Comparison of ENCODE assay signal across 15 mouse cellular contexts in genomic region chr19:20792811-20793210, GRCm38 (mm10).
DNase-seq lines count a peak whose midpoint lies in the region; ATAC-seq lines count a peak whose summit lies in the region.
"Had no signal": no experiment of that assay in that cellular context is flagged by ENCODE, and none has a peak within 500 bp of the region (broad histone marks: within the 10 kb centered on the region; RNA-seq: fewer than 3 reads in every experiment).

No protein-coding gene starts in this region.

- H3K36me3 ChIP-seq in forebrain, embryonic 13.5 days (ENCODE audit: poor library complexity, severe bottlenecking) = no peaks in the 10 kb centered on the region
- H3K36me3 ChIP-seq in forebrain, embryonic 10.5 days (replicated peaks) = no peaks in the 10 kb centered on the region
- no peaks in the 10 kb centered on the region for H3K36me3 ChIP-seq in midbrain, embryonic 14.5 days (ENCODE audit: control insufficient read depth, insufficient read depth, low read length)
- H3K36me3 ChIP-seq in midbrain, embryonic 15.5 days (replicated peaks) = no peaks in the 10 kb centered on the region
- no peaks in the 10 kb centered on the region for H3K36me3 ChIP-seq in hindbrain, embryonic 16.5 days (ENCODE audit: control insufficient read depth, insufficient read depth, low read length)
- H3K36me3 ChIP-seq: G1E; intestine, embryonic 15.5 days; liver, embryonic 12.5 days; stomach, embryonic 15.5 days had no signal

- peak; percentile 54; the same call in 1 of the 2 replicates for ATAC-seq in forebrain, embryonic 13.5 days
- no peak for ATAC-seq in midbrain, embryonic 14.5 days (ENCODE audit: low FRiP score, low TSS enrichment)
- no peak for ATAC-seq in midbrain, embryonic 15.5 days (replicated peaks)
- ATAC-seq in hindbrain, embryonic 16.5 days = peak; percentile 61; the same call in 1 of the 2 replicates
- ATAC-seq: activated CD4-positive, CD25-positive, alpha-beta regulatory T cell, adult 4 months; intestine, embryonic 15.5 days; liver, embryonic 12.5 days had no signal

- H3K27me3 ChIP-seq in forebrain, embryonic 13.5 days = no peaks in the 10 kb centered on the region
- H3K27me3 ChIP-seq in forebrain, embryonic 10.5 days (ENCODE audit: poor library complexity, severe bottlenecking) = no peaks in the 10 kb centered on the region
- no peaks in the 10 kb centered on the region for H3K27me3 ChIP-seq in midbrain, embryonic 14.5 days (ENCODE audit: control insufficient read depth, insufficient read depth, low read length)
- no peaks in the 10 kb centered on the region for H3K27me3 ChIP-seq in midbrain, embryonic 15.5 days (replicated peaks)
- no peaks in the 10 kb centered on the region for H3K27me3 ChIP-seq in hindbrain, embryonic 16.5 days (replicated peaks; ENCODE audit: control insufficient read depth, insufficient read depth, low read length)
- H3K27me3 ChIP-seq: intestine, embryonic 15.5 days; liver, embryonic 12.5 days; stomach, embryonic 15.5 days had no signal

- no peak overlapping the region for H3K4me3 ChIP-seq in forebrain, embryonic 13.5 days
- H3K4me3 ChIP-seq in forebrain, embryonic 10.5 days = no peak overlapping the region
- no peak overlapping the region for H3K4me3 ChIP-seq in midbrain, embryonic 14.5 days (replicated peaks; ENCODE audit: low read depth, low read length)
- H3K4me3 ChIP-seq in midbrain, embryonic 15.5 days = no peak overlapping the region
- no peak overlapping the region for H3K4me3 ChIP-seq in hindbrain, embryonic 16.5 days (ENCODE audit: low read length)
- H3K4me3 ChIP-seq: intestine, embryonic 15.5 days; liver, embryonic 12.5 days; stomach, embryonic 15.5 days had no signal

- no peak overlapping the region for H3K27ac ChIP-seq in forebrain, embryonic 13.5 days
- no peak overlapping the region for H3K27ac ChIP-seq in forebrain, embryonic 10.5 days
- H3K27ac ChIP-seq in midbrain, embryonic 14.5 days (replicated peaks; ENCODE audit: low read depth, low read length) = no peak overlapping the region
- H3K27ac ChIP-seq in midbrain, embryonic 15.5 days = no peak overlapping the region
- no peak overlapping the region for H3K27ac ChIP-seq in hindbrain, embryonic 16.5 days (ENCODE audit: low read depth, low read length)
- H3K27ac ChIP-seq: intestine, embryonic 15.5 days; liver, embryonic 12.5 days; stomach, embryonic 15.5 days had no signal

- DNase-seq in forebrain, embryonic 10.5 days (ENCODE audit: extremely low spot score, low spot score) = no peak
- peak; percentile 14 for DNase-seq in midbrain, embryonic 14.5 days
- peak; percentile 11 for DNase-seq in mesoderm, embryonic 11.5 days (ENCODE audit: low read depth, low spot score)
- DNase-seq in Muller cell, postnatal 12 days (ENCODE audit: inconsistent ontology term) = no peak
- no peak for DNase-seq in lung, postnatal 14 days
- DNase-seq: cerebellum, adult 9-10 months; lung, postnatal 4 days had no signal

- H3K4me1 ChIP-seq in forebrain, embryonic 13.5 days = no peaks in the 10 kb centered on the region
- H3K4me1 ChIP-seq in forebrain, embryonic 10.5 days = no peaks in the 10 kb centered on the region
- 0 out of 2 replicates have a peak, but pooled peaks cover 2% of the 10 kb centered on the region for H3K4me1 ChIP-seq in midbrain, embryonic 14.5 days (ENCODE audit: control insufficient read depth, insufficient read depth, low read length)
- H3K4me1 ChIP-seq in midbrain, embryonic 15.5 days = no peaks in the 10 kb centered on the region
- no peaks in the 10 kb centered on the region for H3K4me1 ChIP-seq in hindbrain, embryonic 16.5 days (ENCODE audit: control insufficient read depth, insufficient read depth, low read depth, low read length)
- H3K4me1 ChIP-seq: intestine, embryonic 15.5 days; liver, embryonic 12.5 days; stomach, embryonic 15.5 days had no signal

- H3K9ac ChIP-seq in forebrain, embryonic 13.5 days = no peak overlapping the region
- H3K9ac ChIP-seq in midbrain, embryonic 14.5 days (replicated peaks; ENCODE audit: low read length) = no peak overlapping the region
- H3K9ac ChIP-seq in midbrain, embryonic 15.5 days = no peak overlapping the region
- no peak overlapping the region for H3K9ac ChIP-seq in hindbrain, embryonic 16.5 days (ENCODE audit: low read depth, low read length)
- H3K9ac ChIP-seq: intestine, embryonic 15.5 days; liver, embryonic 12.5 days; stomach, embryonic 15.5 days had no signal

- no peak overlapping the region for H3K4me2 ChIP-seq in forebrain, embryonic 13.5 days
- H3K4me2 ChIP-seq in midbrain, embryonic 14.5 days (ENCODE audit: low read length) = no peak overlapping the region
- no peak overlapping the region for H3K4me2 ChIP-seq in midbrain, embryonic 15.5 days
- no peak overlapping the region for H3K4me2 ChIP-seq in hindbrain, embryonic 16.5 days (ENCODE audit: low read length)
- H3K4me2 ChIP-seq: intestine, embryonic 15.5 days; liver, embryonic 12.5 days; stomach, embryonic 15.5 days had no signal

- WGBS in forebrain, embryonic 13.5 days = 95% methylated on average over 2 of the region's 2 CpGs
- 94% methylated on average over 2 of the region's 2 CpGs for WGBS in forebrain, embryonic 10.5 days
- WGBS in midbrain, embryonic 14.5 days = 70% methylated on average over 2 of the region's 2 CpGs
- 81% methylated on average over 2 of the region's 2 CpGs for WGBS in midbrain, embryonic 15.5 days
- WGBS in hindbrain, embryonic 16.5 days = 66% methylated on average over 2 of the region's 2 CpGs

- no peaks in the 10 kb centered on the region for H3K9me3 ChIP-seq in forebrain, embryonic 13.5 days (replicated peaks)
- H3K9me3 ChIP-seq in forebrain, embryonic 10.5 days = no peaks in the 10 kb centered on the region
- H3K9me3 ChIP-seq in midbrain, embryonic 14.5 days (ENCODE audit: control insufficient read depth, low read length) = no peaks in the 10 kb centered on the region
- no peaks in the 10 kb centered on the region for H3K9me3 ChIP-seq in midbrain, embryonic 15.5 days
- no peaks in the 10 kb centered on the region for H3K9me3 ChIP-seq in hindbrain, embryonic 16.5 days (ENCODE audit: control insufficient read depth, low read length)
- H3K9me3 ChIP-seq: G1E; intestine, embryonic 15.5 days; liver, embryonic 12.5 days; stomach, embryonic 15.5 days had no signal

Comparison
In these comparisons a context has a peak if more than half of its experiments do, and no peak if none do; other contexts are left out.
1. ATAC-seq: peak in forebrain, embryonic 13.5 days (single experiment) and hindbrain, embryonic 16.5 days (single experiment); none in midbrain, embryonic 14.5 days (single experiment) and midbrain, embryonic 15.5 days (single experiment).
2. DNase-seq: peak in midbrain, embryonic 14.5 days (single experiment) and mesoderm, embryonic 11.5 days (single experiment); none in forebrain, embryonic 10.5 days (single experiment), Muller cell, postnatal 12 days (single experiment) and lung, postnatal 14 days (single experiment).